Mouse (Mus musculus): ENCODE data around the gene Pacs1. TPM values are rescaled to one million over a fixed set of nuclear protein-coding genes. Genes with fewer than 3 reads are reported as not detected.
"Not testable (repeated sequence)": the region's sequence is repeated elsewhere in the genome, so short reads cannot be mapped to it uniquely, and the experiment has no call there.

Pacs1 gene
- polyA plus RNA-seq, 1 experiment from 2014 or later, result 14.8 TPM

DNA sequence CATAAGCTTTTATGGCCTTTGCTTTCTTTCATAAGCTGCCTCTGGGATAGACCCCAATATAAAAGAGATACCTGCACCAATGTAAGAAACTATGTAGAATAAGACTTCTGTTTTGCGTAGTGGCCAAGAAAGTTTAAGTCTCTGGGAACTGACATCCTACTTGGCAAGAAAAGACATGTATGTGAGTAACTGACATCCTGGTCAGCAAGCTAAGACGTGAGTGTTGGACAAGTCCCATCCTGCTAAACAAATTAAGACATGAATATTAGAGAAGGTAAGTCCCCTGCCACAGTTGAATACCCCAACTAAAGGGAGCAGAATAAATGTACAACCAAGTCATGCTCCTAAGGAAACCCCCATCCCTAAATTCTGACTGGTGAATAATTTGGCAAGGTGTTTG lies 71.2 kb downstream of the Pacs1 start:
- H3K9me3 ChIP-seq (replicated peaks; ENCODE audit: low read length), result no peaks in the 10 kb centered on the region
- no peak for ATAC-seq (replicated peaks; ENCODE audit: low FRiP score, low read depth)
- H3K4me2 ChIP-seq (ENCODE audit: low read length), result no peak overlapping the region
- H3K4me3 ChIP-seq (replicated peaks; ENCODE audit: low read depth, low read length), result no peak overlapping the region
- 89% methylated on average over 2 of the region's 2 CpGs for WGBS
- H3K36me3 ChIP-seq (ENCODE audit: insufficient read depth, low read length), result no peaks in the 10 kb centered on the region
- no peak for DNase-seq (ENCODE audit: low spot score)
- no peaks in the 10 kb centered on the region for H3K4me1 ChIP-seq (replicated peaks; ENCODE audit: insufficient read depth, low read length)
- H3K9ac ChIP-seq (ENCODE audit: low read depth, low read length), result no peak overlapping the region
- no peak overlapping the region for H3K27ac ChIP-seq
- no peak for TF ChIP-seq CTCF (IDR thresholded peaks at IDR 0.05; ENCODE audit: low read depth)
- no peaks in the 10 kb centered on the region for H3K27me3 ChIP-seq (ENCODE audit: insufficient read depth, low read length)

DNA sequence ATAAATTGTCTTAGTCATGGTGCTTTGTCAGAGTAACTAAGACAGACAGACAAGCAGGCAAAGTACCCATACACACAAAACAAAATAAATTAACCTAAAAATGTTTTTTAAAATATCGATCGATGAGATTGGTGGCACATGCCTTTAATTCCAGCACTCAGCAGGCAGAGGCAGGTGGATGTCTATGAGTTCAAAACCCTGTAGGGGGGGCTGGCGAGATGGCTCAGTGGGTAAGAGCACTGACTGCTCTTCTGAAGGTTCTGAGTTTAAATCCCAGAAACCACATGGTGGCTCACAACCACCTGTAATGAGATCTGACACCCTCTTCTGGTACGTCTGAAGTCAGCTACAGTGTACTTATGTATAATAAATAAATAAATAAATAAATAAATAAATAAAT lies 72.3 kb downstream of the Pacs1 start:
- not testable (repeated sequence) for ATAC-seq (replicated peaks; ENCODE audit: low FRiP score, low read depth); H3K4me1 ChIP-seq (replicated peaks; ENCODE audit: insufficient read depth, low read length); H3K27me3 ChIP-seq (ENCODE audit: insufficient read depth, low read length); H3K9me3 ChIP-seq (replicated peaks; ENCODE audit: low read length); H3K4me3 ChIP-seq (replicated peaks; ENCODE audit: low read depth, low read length); H3K4me2 ChIP-seq (ENCODE audit: low read length); H3K9ac ChIP-seq (ENCODE audit: low read depth, low read length); DNase-seq (ENCODE audit: low spot score); H3K36me3 ChIP-seq (ENCODE audit: insufficient read depth, low read length); H3K27ac ChIP-seq
- WGBS, result 88% methylated on average over 4 of the region's 4 CpGs

DNA sequence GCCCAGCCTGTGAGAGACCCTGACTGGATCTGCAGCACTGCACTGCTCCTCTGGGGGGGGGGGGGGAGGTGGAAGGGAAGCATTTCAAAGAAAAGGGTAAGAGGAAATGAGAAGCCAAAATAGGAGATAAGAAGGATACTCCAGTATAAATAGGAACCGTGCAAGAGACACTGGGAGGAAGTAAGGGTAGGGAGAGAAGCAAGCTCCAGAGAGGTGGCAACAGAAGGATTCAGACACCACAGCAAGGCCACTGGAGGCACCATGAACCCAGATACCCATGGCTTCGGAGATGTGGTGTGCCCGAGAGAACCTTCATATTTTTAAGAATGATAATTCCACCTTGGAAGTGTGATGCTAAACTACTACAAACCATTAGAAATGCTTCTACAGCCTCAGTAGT lies 74.4 kb downstream of the Pacs1 start:
- H3K4me3 ChIP-seq (replicated peaks; ENCODE audit: low read depth, low read length), result no peak overlapping the region
- no peak for TF ChIP-seq CTCF (IDR thresholded peaks at IDR 0.05; ENCODE audit: low read depth)
- no peak overlapping the region for H3K4me2 ChIP-seq (ENCODE audit: low read length)
- H3K9ac ChIP-seq (ENCODE audit: low read depth, low read length), result no peak overlapping the region
- H3K27me3 ChIP-seq (ENCODE audit: insufficient read depth, low read length), result no peaks in the 10 kb centered on the region
- DNase-seq (ENCODE audit: low spot score) (no peak), ATAC-seq (replicated peaks; ENCODE audit: low FRiP score, low read depth) (no peak)
- H3K36me3 ChIP-seq (ENCODE audit: insufficient read depth, low read length), result no peaks in the 10 kb centered on the region
- 81% methylated on average over 3 of the region's 3 CpGs for WGBS
- no peaks in the 10 kb centered on the region for H3K4me1 ChIP-seq (replicated peaks; ENCODE audit: insufficient read depth, low read length)
- H3K9me3 ChIP-seq (replicated peaks; ENCODE audit: low read length), result no peaks in the 10 kb centered on the region
- no peak overlapping the region for H3K27ac ChIP-seq

DNA sequence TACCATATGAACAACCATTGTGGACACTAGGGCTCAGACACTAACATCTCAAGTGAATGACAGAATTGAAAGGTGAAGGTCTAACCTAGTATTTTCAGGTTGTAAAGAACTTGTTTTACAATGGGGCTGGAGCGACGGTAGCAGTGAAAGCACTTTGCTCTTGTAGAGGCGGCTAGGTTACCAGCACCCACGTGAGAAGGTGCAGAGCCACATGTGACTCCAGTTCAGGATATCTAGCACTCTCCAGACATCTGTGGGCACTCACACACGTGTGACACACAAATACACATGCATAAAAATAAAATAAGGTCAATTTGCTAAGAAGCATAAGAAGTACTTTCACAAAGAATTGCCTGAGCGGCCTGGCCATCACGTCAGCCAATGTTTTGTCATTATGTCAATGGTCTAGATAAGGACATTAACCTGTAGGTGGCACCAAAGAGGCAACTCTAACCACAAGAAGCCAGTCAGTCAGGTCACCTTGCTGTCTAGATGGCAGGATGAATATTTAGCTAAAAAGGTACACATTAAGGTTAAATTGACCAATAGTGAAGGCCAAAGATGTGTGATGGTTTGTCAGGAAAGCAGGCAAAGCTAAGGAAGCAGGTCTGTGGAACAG lies 77.4 kb downstream of the Pacs1 start:
- H3K27ac ChIP-seq, result no peak overlapping the region
- H3K4me3 ChIP-seq (replicated peaks; ENCODE audit: low read depth, low read length), result no peak overlapping the region
- no peak overlapping the region for H3K4me2 ChIP-seq (ENCODE audit: low read length)
- no peaks in the 10 kb centered on the region for H3K27me3 ChIP-seq (ENCODE audit: insufficient read depth, low read length)
- ATAC-seq (replicated peaks; ENCODE audit: low FRiP score, low read depth) (no peak), DNase-seq (ENCODE audit: low spot score) (peak; percentile 84)
- no peaks in the 10 kb centered on the region for H3K4me1 ChIP-seq (replicated peaks; ENCODE audit: insufficient read depth, low read length)
- H3K36me3 ChIP-seq (ENCODE audit: insufficient read depth, low read length), result no peaks in the 10 kb centered on the region
- peak; percentile 83 for TF ChIP-seq CTCF (IDR thresholded peaks at IDR 0.05; ENCODE audit: low read depth)
- H3K9ac ChIP-seq (ENCODE audit: low read depth, low read length), result no peak overlapping the region
- H3K9me3 ChIP-seq (replicated peaks; ENCODE audit: low read length), result no peaks in the 10 kb centered on the region
- 57% methylated on average over 7 of the region's 7 CpGs for WGBS

DNA sequence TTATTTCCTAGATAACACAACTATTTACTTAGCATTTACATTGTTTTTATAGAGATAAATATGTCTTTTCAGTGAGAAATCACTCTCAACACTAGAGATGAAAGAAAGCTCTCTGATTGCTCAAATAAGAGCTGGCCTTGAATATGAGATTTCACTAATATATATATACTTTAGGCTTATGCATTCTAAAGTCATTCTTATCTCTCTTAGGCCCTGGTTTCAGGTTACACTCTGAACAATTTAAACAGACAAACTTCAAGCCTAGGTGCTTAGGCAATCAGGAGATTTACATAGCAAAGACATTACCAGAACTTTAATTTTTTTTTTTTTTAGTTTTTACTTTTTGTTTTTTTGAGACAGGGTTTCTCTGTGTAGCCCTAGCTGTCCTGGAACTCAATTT lies 80.5 kb downstream of the Pacs1 start:
- Histone ChIP-seq H3K27me3 (ENCODE audit: insufficient read depth, low read length) (no peaks in the 10 kb centered on the region), H3K9ac (ENCODE audit: low read depth, low read length) (no peak overlapping the region), H3K9me3 (replicated peaks; ENCODE audit: low read length) (no peaks in the 10 kb centered on the region), H3K4me2 (ENCODE audit: low read length) (no peak overlapping the region), H3K4me3 (replicated peaks; ENCODE audit: low read depth, low read length) (no peak overlapping the region), H3K27ac (no peak overlapping the region), H3K4me1 (replicated peaks; ENCODE audit: insufficient read depth, low read length) (no peaks in the 10 kb centered on the region), H3K36me3 (ENCODE audit: insufficient read depth, low read length) (no peaks in the 10 kb centered on the region)
- no peak for TF ChIP-seq CTCF (IDR thresholded peaks at IDR 0.05; ENCODE audit: low read depth)
- ATAC-seq (replicated peaks; ENCODE audit: low FRiP score, low read depth) (no peak), DNase-seq (ENCODE audit: low spot score) (no peak)

DNA sequence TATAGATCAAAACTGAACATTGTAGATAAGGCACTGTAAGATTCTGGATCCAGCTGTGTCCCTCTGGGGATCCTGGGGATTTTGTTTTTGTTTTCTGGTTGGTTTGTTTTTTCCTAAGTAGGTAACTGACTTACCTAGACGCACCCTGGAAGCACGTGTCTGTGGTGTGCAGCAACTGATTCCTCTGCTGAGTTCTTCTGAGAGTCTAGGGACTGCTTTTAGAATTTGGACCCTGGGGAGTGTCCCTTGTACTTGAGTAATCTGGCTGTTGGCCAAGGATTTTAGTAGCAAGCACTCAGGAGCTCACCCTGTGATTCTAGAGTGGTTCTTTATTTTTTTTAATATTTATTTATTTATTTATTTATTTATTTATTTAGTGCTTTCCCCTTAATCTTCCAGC lies 85.5 kb downstream of the Pacs1 start:
- no peak for DNase-seq (ENCODE audit: low spot score)
- 71% methylated on average over 2 of the region's 2 CpGs for WGBS
- Histone ChIP-seq H3K4me2 (ENCODE audit: low read length) (no peak overlapping the region), H3K36me3 (ENCODE audit: insufficient read depth, low read length) (no peaks in the 10 kb centered on the region), H3K4me3 (replicated peaks; ENCODE audit: low read depth, low read length) (no peak overlapping the region), H3K4me1 (replicated peaks; ENCODE audit: insufficient read depth, low read length) (no peaks in the 10 kb centered on the region), H3K27ac (no peak overlapping the region), H3K9ac (ENCODE audit: low read depth, low read length) (no peak overlapping the region), H3K9me3 (replicated peaks; ENCODE audit: low read length) (no peaks in the 10 kb centered on the region), H3K27me3 (ENCODE audit: insufficient read depth, low read length) (no peaks in the 10 kb centered on the region)
- ATAC-seq (replicated peaks; ENCODE audit: low FRiP score, low read depth), result no peak
- TF ChIP-seq CTCF (IDR thresholded peaks at IDR 0.05; ENCODE audit: low read depth), result no peak

DNA sequence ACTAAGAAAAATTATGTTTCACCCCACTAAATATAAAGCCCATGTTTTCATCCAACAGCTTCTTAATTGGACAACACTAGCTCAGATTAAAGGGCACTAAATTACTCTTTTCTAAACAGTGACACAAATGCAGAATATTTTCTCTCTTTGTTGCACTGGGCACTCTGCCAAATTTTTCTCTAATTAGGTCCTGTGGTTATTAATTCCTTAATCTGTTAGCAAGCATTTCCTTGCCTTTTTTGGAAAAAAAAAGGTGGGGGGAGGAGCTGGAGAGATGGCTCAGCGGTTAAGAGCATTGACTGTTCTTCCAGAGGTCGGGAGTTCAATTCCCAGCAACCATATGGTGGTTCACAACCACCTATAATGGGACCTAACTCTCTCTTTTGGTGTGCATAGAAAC lies 91.0 kb downstream of the Pacs1 start:
- Histone ChIP-seq H3K27ac (no peak overlapping the region), H3K4me2 (ENCODE audit: low read length) (no peak overlapping the region), H3K9me3 (replicated peaks; ENCODE audit: low read length) (no peaks in the 10 kb centered on the region), H3K4me1 (replicated peaks; ENCODE audit: insufficient read depth, low read length) (no peaks in the 10 kb centered on the region), H3K4me3 (replicated peaks; ENCODE audit: low read depth, low read length) (no peak overlapping the region), H3K36me3 (ENCODE audit: insufficient read depth, low read length) (no peaks in the 10 kb centered on the region), H3K9ac (ENCODE audit: low read depth, low read length) (no peak overlapping the region), H3K27me3 (ENCODE audit: insufficient read depth, low read length) (no peaks in the 10 kb centered on the region)
- peak; percentile 39 for DNase-seq (ENCODE audit: low spot score)
- ATAC-seq (replicated peaks; ENCODE audit: low FRiP score, low read depth), result no peak
- WGBS, result 59% methylated on average over 2 of the region's 2 CpGs
- no peak for TF ChIP-seq CTCF (IDR thresholded peaks at IDR 0.05; ENCODE audit: low read depth)

All from kidney, postnatal 0 days (tissue).